Mouse (Mus musculus): ENCODE measurements at regions not wholly inside any gene's neighbourhood (a gene's known extent, or its start where the extent isn't known, plus 50 kb on each side); places are given as distances from the start of the nearest gene placed in this dataset.

- Histone ChIP-seq H3K36me3 (ENCODE audit: control insufficient read depth, insufficient read depth, low read length) (no peaks in the 10 kb centered on the region), H3K27ac (ENCODE audit: control insufficient read depth, insufficient read depth, low read depth, low read length) (no peak overlapping the region), H3K4me1 (ENCODE audit: control insufficient read depth, insufficient read depth, low read length) (peaks cover 2% of the 10 kb centered on the region; the same call in 1 of the 2 replicates), H3K4me3 (ENCODE audit: control insufficient read depth, low read depth, low read length) (no peak overlapping the region), H3K27me3 (ENCODE audit: control insufficient read depth, insufficient read depth, low read length) (no peaks in the 10 kb centered on the region)
- TF ChIP-seq POLR2A (IDR thresholded peaks at IDR 0.05; ENCODE audit: control insufficient read depth, low read depth, low read length) (no peak), CTCF (IDR thresholded peaks at IDR 0.05; ENCODE audit: control insufficient read depth, insufficient read depth, insufficient replicate concordance, low read depth, low read length) (no peak)
These were observed 591.8 kb upstream of the Gm10131 start for GRCm38 (mm10) chr8:34703351-34703750.

GRCm38 (mm10) chr8:34702806-34703205 is 591.3 kb upstream of the Gm10131 start:
- Histone ChIP-seq H3K27me3 (ENCODE audit: control insufficient read depth, insufficient read depth, low read length) (no peaks in the 10 kb centered on the region), H3K4me1 (ENCODE audit: control insufficient read depth, insufficient read depth, low read length) (peaks cover 2% of the 10 kb centered on the region; the same call in 1 of the 2 replicates), H3K36me3 (ENCODE audit: control insufficient read depth, insufficient read depth, low read length) (no peaks in the 10 kb centered on the region), H3K27ac (ENCODE audit: control insufficient read depth, insufficient read depth, low read depth, low read length) (no peak overlapping the region), H3K4me3 (ENCODE audit: control insufficient read depth, low read depth, low read length) (no peak overlapping the region)
- TF ChIP-seq POLR2A (IDR thresholded peaks at IDR 0.05; ENCODE audit: control insufficient read depth, low read depth, low read length), result no peak
- TF ChIP-seq CTCF (IDR thresholded peaks at IDR 0.05; ENCODE audit: control insufficient read depth, insufficient read depth, insufficient replicate concordance, low read depth, low read length), result no peak

- Histone ChIP-seq H3K36me3 (ENCODE audit: control insufficient read depth, insufficient read depth, low read length) (no peaks in the 10 kb centered on the region), H3K4me1 (ENCODE audit: control insufficient read depth, insufficient read depth, low read length) (peaks cover 2% of the 10 kb centered on the region; the same call in 1 of the 2 replicates), H3K27ac (ENCODE audit: control insufficient read depth, insufficient read depth, low read depth, low read length) (no peak overlapping the region), H3K4me3 (ENCODE audit: control insufficient read depth, low read depth, low read length) (no peak overlapping the region), H3K27me3 (ENCODE audit: control insufficient read depth, insufficient read depth, low read length) (no peaks in the 10 kb centered on the region)
- TF ChIP-seq CTCF (IDR thresholded peaks at IDR 0.05; ENCODE audit: control insufficient read depth, insufficient read depth, insufficient replicate concordance, low read depth, low read length) (no peak), POLR2A (IDR thresholded peaks at IDR 0.05; ENCODE audit: control insufficient read depth, low read depth, low read length) (no peak)
These were observed 587.5 kb upstream of the Gm10131 start for GRCm38 (mm10) chr8:34699015-34699414.

GRCm38 (mm10) chr8:34696365-34696764 is 584.8 kb upstream of the Gm10131 start:
- no peaks in the 10 kb centered on the region for H3K27me3 ChIP-seq (ENCODE audit: control insufficient read depth, insufficient read depth, low read length)
- no peaks in the 10 kb centered on the region for H3K36me3 ChIP-seq (ENCODE audit: control insufficient read depth, insufficient read depth, low read length)
- H3K4me1 ChIP-seq (ENCODE audit: control insufficient read depth, insufficient read depth, low read length), result no peaks in the 10 kb centered on the region; the same call in 1 of the 2 replicates
- no peak overlapping the region for H3K4me3 ChIP-seq (ENCODE audit: control insufficient read depth, low read depth, low read length)
- no peak for TF ChIP-seq POLR2A (IDR thresholded peaks at IDR 0.05; ENCODE audit: control insufficient read depth, low read depth, low read length)
- no peak overlapping the region for H3K27ac ChIP-seq (ENCODE audit: control insufficient read depth, insufficient read depth, low read depth, low read length)

GRCm38 (mm10) chr8:34692606-34693005 is 581.1 kb upstream of the Gm10131 start:
- Histone ChIP-seq H3K4me3 (ENCODE audit: control insufficient read depth, low read depth, low read length) (no peak overlapping the region), H3K4me1 (ENCODE audit: control insufficient read depth, insufficient read depth, low read length) (peaks cover 13% of the 10 kb centered on the region), H3K27ac (ENCODE audit: control insufficient read depth, insufficient read depth, low read depth, low read length) (no peak overlapping the region; the same call in 1 of the 2 replicates), H3K27me3 (ENCODE audit: control insufficient read depth, insufficient read depth, low read length) (no peaks in the 10 kb centered on the region; the same call in 1 of the 2 replicates), H3K36me3 (ENCODE audit: control insufficient read depth, insufficient read depth, low read length) (no peaks in the 10 kb centered on the region)
- TF ChIP-seq POLR2A (IDR thresholded peaks at IDR 0.05; ENCODE audit: control insufficient read depth, low read depth, low read length) (no peak), CTCF (IDR thresholded peaks at IDR 0.05; ENCODE audit: control insufficient read depth, insufficient read depth, insufficient replicate concordance, low read depth, low read length) (no peak)

- TF ChIP-seq POLR2A (IDR thresholded peaks at IDR 0.05; ENCODE audit: control insufficient read depth, low read depth, low read length) (no peak), CTCF (IDR thresholded peaks at IDR 0.05; ENCODE audit: control insufficient read depth, insufficient read depth, insufficient replicate concordance, low read depth, low read length) (no peak)
- Histone ChIP-seq H3K27ac (ENCODE audit: control insufficient read depth, insufficient read depth, low read depth, low read length) (no peak overlapping the region), H3K36me3 (ENCODE audit: control insufficient read depth, insufficient read depth, low read length) (no peaks in the 10 kb centered on the region), H3K27me3 (ENCODE audit: control insufficient read depth, insufficient read depth, low read length) (no peaks in the 10 kb centered on the region; the same call in 1 of the 2 replicates), H3K4me1 (ENCODE audit: control insufficient read depth, insufficient read depth, low read length) (peaks cover 13% of the 10 kb centered on the region), H3K4me3 (ENCODE audit: control insufficient read depth, low read depth, low read length) (no peak overlapping the region)
These were observed 580.2 kb upstream of the Gm10131 start for GRCm38 (mm10) chr8:34691776-34692175.

- H3K27me3 ChIP-seq (ENCODE audit: control insufficient read depth, insufficient read depth, low read length), result no peaks in the 10 kb centered on the region; the same call in 1 of the 2 replicates
- TF ChIP-seq CTCF (IDR thresholded peaks at IDR 0.05; ENCODE audit: control insufficient read depth, insufficient read depth, insufficient replicate concordance, low read depth, low read length) (no peak), POLR2A (IDR thresholded peaks at IDR 0.05; ENCODE audit: control insufficient read depth, low read depth, low read length) (no peak)
- no peaks in the 10 kb centered on the region for H3K36me3 ChIP-seq (ENCODE audit: control insufficient read depth, insufficient read depth, low read length)
These were observed 578.4 kb upstream of the Gm10131 start for GRCm38 (mm10) chr8:34689825-34690493.

More at GRCm38 (mm10) chr8:34689825-34690493, 578.4 kb upstream of the Gm10131 start:
- Histone ChIP-seq H3K4me3 (ENCODE audit: control insufficient read depth, low read depth, low read length) (peak overlapping the region; percentile 21), H3K4me1 (ENCODE audit: control insufficient read depth, insufficient read depth, low read length) (peaks cover 13% of the 10 kb centered on the region), H3K27ac (ENCODE audit: control insufficient read depth, insufficient read depth, low read depth, low read length) (no peak overlapping the region)

Measured in testis, adult 2 months (tissue).